Mouse (Mus musculus) bone marrow, adult 2 months (tissue): Measurements from ENCODE around the gene Prelp.

ENCODE experiments used
- CTCF ChIP-seq: fragments of 200-500 bp; IDR thresholded peaks from 2 replicates; pipeline ENCODE4 v1.5.1; 2011; ENCODE audit warnings: low read length, control low read depth; ENCODE audit not compliant: control insufficient read depth, insufficient read depth
- POLR2A ChIP-seq: fragments of 200-500 bp; IDR thresholded peaks from 2 replicates; pipeline ENCODE4 v1.6.1; 2011; ENCODE audit warnings: low read depth, mild to moderate bottlenecking, control low read depth, low read length, borderline replicate concordance; ENCODE audit not compliant: control insufficient read depth

DNA sequence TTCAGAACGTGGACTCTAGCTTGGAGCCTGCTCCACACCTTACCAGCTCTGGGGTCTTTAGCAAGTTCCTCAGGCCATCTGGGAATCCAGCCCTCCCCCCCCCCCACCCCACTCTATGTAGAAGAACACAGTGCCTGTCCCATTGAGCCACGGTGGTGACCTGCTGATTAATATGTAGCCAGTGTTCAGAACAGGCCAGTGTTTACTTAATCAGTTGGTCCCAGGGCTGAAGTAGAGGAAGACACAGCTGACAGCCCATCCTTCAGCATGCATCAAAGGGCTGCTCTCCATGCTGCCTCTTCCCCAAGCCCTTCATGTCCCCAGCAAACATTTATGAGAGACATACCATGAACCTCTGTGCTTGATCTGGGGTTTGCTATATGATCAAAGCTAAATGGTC is 44.8 kb upstream of the Prelp start:
- no peak for TF ChIP-seq CTCF
- TF ChIP-seq POLR2A: no peak
